Mouse (Mus musculus): ENCODE results near the gene Hcfc2. TPM values are rescaled to one million over a fixed set of nuclear protein-coding genes. Genes with fewer than 3 reads are reported as not detected.

The Hcfc2 gene
- polyA plus RNA-seq, 1 experiment: 8.1 TPM

DNA sequence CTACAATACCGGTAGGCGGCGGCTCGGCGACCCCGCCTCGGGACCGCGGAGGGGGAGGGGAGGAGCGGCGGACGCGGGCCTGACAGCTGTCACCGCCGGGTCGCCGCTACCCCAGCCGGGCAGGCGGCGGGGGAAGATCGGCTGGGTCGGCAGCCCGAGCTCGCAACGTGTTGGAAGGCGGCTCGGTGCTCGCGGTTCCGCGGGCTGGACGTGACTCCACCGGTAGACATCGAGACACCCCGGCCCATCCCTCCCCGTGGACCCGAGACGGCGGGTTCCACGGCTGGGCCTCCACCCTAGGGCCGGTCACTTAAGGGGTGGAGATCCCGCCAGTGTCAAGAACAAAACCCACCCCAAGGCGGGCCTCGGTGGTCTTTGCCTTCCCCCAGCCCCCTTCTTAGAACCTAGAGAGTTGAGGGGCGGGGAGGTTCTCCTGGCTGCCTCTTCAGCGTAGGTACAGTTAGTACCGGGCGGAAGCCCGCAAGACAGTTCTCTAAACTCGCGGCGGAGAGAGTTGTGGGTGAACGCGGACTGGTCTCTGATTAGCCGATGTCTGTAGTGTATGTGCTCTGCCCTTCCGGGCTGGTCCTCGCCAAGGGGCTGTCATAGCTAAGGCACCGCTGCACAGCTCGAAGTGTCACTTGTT is 3.5 kb downstream of the Hcfc2 start:
- Histone ChIP-seq H3K4me3 (ENCODE audit: insufficient read depth, low read depth, low read length) (peak overlapping the region; percentile 86), H3K36me3 (ENCODE audit: control insufficient read depth, insufficient read depth, low read length) (no peaks in the 10 kb centered on the region), H3K4me1 (ENCODE audit: control insufficient read depth, insufficient read depth, low read length) (0 out of 2 replicates have a peak, but pooled peaks cover 5% of the 10 kb centered on the region), H3K27me3 (replicated peaks; ENCODE audit: control insufficient read depth, insufficient read depth, low read length) (no peaks in the 10 kb centered on the region), H3K27ac (ENCODE audit: insufficient read depth, low read depth, low read length) (peak overlapping the region; percentile 24; the same call in 1 of the 2 replicates)
- WGBS: under 1% methylated on average over 59 of the region's 59 CpGs
- TF ChIP-seq POLR2A (IDR thresholded peaks at IDR 0.05; ENCODE audit: low read depth, low read length): no peak
- no peak for TF ChIP-seq CTCF (conservative IDR thresholded peaks at IDR 0.05; ENCODE audit: insufficient read depth, insufficient read length, low read depth, low read length)
- peak; percentile 29 for DNase-seq

DNA sequence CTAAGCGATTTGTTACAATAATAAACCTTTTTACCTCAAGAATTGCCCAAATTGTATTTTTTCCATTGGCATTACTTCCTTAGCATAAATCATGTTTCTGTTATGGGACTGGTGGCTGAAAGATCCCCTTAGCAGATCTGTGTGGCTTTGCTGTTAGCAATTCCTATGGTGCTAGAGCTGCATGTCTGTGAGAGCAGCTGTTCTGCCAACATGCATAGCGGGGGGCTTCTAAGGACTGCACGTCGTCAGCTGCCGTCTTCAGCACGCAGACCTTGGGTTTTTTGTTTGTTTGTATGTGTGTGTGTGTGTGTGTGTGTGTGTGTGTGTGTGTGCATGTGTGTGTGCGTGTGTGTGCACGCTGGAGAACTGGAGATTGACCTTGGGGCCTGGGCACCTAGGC is 45.4 kb downstream of the Hcfc2 start:
- H3K27me3 ChIP-seq (replicated peaks; ENCODE audit: control insufficient read depth, insufficient read depth, low read length): no peaks in the 10 kb centered on the region
- TF ChIP-seq POLR2A (IDR thresholded peaks at IDR 0.05; ENCODE audit: low read depth, low read length) (no peak), CTCF (conservative IDR thresholded peaks at IDR 0.05; ENCODE audit: insufficient read depth, insufficient read length, low read depth, low read length) (no peak)
- peaks cover 11% of the 10 kb centered on the region; the same call in 1 of the 2 replicates for H3K4me1 ChIP-seq (ENCODE audit: control insufficient read depth, insufficient read depth, low read length)
- WGBS: 79% methylated on average over 8 of the region's 8 CpGs
- H3K36me3 ChIP-seq (ENCODE audit: control insufficient read depth, insufficient read depth, low read length): peaks cover under 1% of the 10 kb centered on the region
- no peak overlapping the region for H3K4me3 ChIP-seq (ENCODE audit: insufficient read depth, low read depth, low read length)
- DNase-seq: no peak
- H3K27ac ChIP-seq (ENCODE audit: insufficient read depth, low read depth, low read length): peak overlapping the region; percentile 89

DNA sequence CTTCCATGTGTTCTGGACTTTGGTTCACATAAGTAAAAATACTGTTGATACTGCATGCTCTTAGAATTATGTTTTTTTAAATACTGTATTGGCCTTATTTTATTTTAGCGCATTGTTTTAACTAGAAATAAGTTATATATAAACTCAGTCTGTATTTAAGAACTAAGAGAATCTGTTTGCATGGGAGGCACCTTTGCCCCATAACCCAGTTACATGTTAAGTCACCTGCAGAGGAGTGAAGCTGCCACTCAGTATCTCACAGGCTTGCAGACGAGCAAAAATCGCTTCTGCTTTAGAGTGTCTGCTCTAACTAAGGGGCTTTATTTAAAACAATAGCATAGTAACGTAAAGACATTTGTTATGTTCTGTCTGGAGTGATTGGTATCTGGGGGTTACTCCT is 45.9 kb downstream of the Hcfc2 start:
- no peaks in the 10 kb centered on the region for H3K27me3 ChIP-seq (replicated peaks; ENCODE audit: control insufficient read depth, insufficient read depth, low read length)
- TF ChIP-seq CTCF (conservative IDR thresholded peaks at IDR 0.05; ENCODE audit: insufficient read depth, insufficient read length, low read depth, low read length) (no peak), POLR2A (IDR thresholded peaks at IDR 0.05; ENCODE audit: low read depth, low read length) (no peak)
- H3K36me3 ChIP-seq (ENCODE audit: control insufficient read depth, insufficient read depth, low read length): peaks cover 1% of the 10 kb centered on the region
- peaks cover 11% of the 10 kb centered on the region; the same call in 1 of the 2 replicates for H3K4me1 ChIP-seq (ENCODE audit: control insufficient read depth, insufficient read depth, low read length)
- peak overlapping the region; percentile 89 for H3K27ac ChIP-seq (ENCODE audit: insufficient read depth, low read depth, low read length)
- H3K4me3 ChIP-seq (ENCODE audit: insufficient read depth, low read depth, low read length): no peak overlapping the region
- DNase-seq: peak; percentile 68
- WGBS: 68% methylated on average over 4 of the region's 4 CpGs

DNA sequence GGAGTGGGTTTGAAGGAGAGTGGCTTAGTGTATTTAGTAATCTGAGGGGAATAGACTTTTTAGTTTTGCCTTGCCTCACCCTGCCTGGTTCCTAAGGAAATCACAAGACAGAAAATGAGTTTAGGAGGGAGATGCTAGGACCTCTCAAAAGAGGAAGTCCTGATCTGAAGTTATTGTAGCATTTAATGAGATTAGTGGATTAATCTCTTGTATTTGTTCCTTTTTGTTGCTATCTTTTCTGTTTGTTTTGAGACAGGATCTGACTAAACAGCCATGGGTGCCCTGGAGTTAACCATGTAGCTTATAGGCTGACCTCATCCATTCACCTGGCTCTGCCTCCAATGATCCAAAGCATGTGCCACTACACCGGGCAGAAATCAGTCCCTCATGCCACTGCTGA is 46.6 kb downstream of the Hcfc2 start:
- 39% methylated on average over 1 of the region's 1 CpGs for WGBS
- peaks cover 1% of the 10 kb centered on the region for H3K36me3 ChIP-seq (ENCODE audit: control insufficient read depth, insufficient read depth, low read length)
- no peak overlapping the region for H3K27ac ChIP-seq (ENCODE audit: insufficient read depth, low read depth, low read length)
- no peaks in the 10 kb centered on the region for H3K27me3 ChIP-seq (replicated peaks; ENCODE audit: control insufficient read depth, insufficient read depth, low read length)
- peaks cover 11% of the 10 kb centered on the region; the same call in 1 of the 2 replicates for H3K4me1 ChIP-seq (ENCODE audit: control insufficient read depth, insufficient read depth, low read length)
- no peak for TF ChIP-seq CTCF (conservative IDR thresholded peaks at IDR 0.05; ENCODE audit: insufficient read depth, insufficient read length, low read depth, low read length)
- no peak for TF ChIP-seq POLR2A (IDR thresholded peaks at IDR 0.05; ENCODE audit: low read depth, low read length)
- no peak overlapping the region for H3K4me3 ChIP-seq (ENCODE audit: insufficient read depth, low read depth, low read length)
- DNase-seq: no peak

DNA sequence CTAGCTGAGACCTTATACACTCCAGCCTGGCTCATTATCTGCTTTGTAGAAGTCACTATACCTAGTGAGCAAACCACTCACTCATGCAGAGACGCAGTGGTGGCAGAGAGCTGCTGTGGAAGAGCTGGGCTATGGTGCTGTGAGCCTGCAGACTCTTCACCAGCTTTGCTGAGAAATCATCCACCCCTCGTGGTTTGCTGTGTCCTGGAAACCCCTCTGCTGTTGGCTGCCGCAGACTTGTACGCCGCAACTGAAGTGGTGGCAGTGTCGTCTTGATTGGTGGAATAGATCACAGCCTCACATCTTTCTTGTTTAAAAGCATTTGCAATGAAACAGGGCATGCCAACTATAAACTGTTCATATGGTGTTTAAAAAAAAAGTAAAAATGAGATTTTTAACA is 48.3 kb downstream of the Hcfc2 start:
- no peaks in the 10 kb centered on the region for H3K27me3 ChIP-seq (replicated peaks; ENCODE audit: control insufficient read depth, insufficient read depth, low read length)
- no peak overlapping the region for H3K27ac ChIP-seq (ENCODE audit: insufficient read depth, low read depth, low read length)
- 88% methylated on average over 6 of the region's 6 CpGs for WGBS
- peaks cover 11% of the 10 kb centered on the region; the same call in 1 of the 2 replicates for H3K4me1 ChIP-seq (ENCODE audit: control insufficient read depth, insufficient read depth, low read length)
- peaks cover 2% of the 10 kb centered on the region for H3K36me3 ChIP-seq (ENCODE audit: control insufficient read depth, insufficient read depth, low read length)
- H3K4me3 ChIP-seq (ENCODE audit: insufficient read depth, low read depth, low read length): no peak overlapping the region
- no peak for DNase-seq
- TF ChIP-seq POLR2A (IDR thresholded peaks at IDR 0.05; ENCODE audit: low read depth, low read length) (no peak), CTCF (conservative IDR thresholded peaks at IDR 0.05; ENCODE audit: insufficient read depth, insufficient read length, low read depth, low read length) (no peak)

DNA sequence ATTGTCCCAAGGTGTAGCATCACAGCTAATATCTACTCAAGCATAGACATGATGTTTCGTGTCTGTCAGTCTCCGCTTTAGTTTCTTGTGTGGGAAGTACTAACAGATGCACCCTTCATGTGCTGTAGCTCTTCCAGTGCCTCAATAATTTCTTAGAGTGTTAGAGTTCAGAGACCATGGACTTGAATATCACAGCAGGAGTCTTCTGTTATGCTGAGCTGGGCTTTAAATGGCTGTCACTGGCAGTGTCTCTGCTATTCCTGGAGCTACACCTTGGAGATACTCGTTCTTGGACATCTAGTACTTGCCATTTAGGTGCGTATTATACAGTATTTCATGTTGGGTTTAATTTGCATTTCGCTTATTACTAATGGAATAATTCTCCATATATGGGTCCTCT is 49.3 kb downstream of the Hcfc2 start:
- no peak overlapping the region for H3K27ac ChIP-seq (ENCODE audit: insufficient read depth, low read depth, low read length)
- DNase-seq: no peak
- WGBS: 89% methylated on average over 5 of the region's 5 CpGs
- no peak for TF ChIP-seq POLR2A (IDR thresholded peaks at IDR 0.05; ENCODE audit: low read depth, low read length)
- no peak for TF ChIP-seq CTCF (conservative IDR thresholded peaks at IDR 0.05; ENCODE audit: insufficient read depth, insufficient read length, low read depth, low read length)
- no peaks in the 10 kb centered on the region for H3K27me3 ChIP-seq (replicated peaks; ENCODE audit: control insufficient read depth, insufficient read depth, low read length)
- peaks cover 9% of the 10 kb centered on the region; the same call in 1 of the 2 replicates for H3K4me1 ChIP-seq (ENCODE audit: control insufficient read depth, insufficient read depth, low read length)
- no peak overlapping the region for H3K4me3 ChIP-seq (ENCODE audit: insufficient read depth, low read depth, low read length)
- H3K36me3 ChIP-seq (ENCODE audit: control insufficient read depth, insufficient read depth, low read length): peaks cover 3% of the 10 kb centered on the region

DNA sequence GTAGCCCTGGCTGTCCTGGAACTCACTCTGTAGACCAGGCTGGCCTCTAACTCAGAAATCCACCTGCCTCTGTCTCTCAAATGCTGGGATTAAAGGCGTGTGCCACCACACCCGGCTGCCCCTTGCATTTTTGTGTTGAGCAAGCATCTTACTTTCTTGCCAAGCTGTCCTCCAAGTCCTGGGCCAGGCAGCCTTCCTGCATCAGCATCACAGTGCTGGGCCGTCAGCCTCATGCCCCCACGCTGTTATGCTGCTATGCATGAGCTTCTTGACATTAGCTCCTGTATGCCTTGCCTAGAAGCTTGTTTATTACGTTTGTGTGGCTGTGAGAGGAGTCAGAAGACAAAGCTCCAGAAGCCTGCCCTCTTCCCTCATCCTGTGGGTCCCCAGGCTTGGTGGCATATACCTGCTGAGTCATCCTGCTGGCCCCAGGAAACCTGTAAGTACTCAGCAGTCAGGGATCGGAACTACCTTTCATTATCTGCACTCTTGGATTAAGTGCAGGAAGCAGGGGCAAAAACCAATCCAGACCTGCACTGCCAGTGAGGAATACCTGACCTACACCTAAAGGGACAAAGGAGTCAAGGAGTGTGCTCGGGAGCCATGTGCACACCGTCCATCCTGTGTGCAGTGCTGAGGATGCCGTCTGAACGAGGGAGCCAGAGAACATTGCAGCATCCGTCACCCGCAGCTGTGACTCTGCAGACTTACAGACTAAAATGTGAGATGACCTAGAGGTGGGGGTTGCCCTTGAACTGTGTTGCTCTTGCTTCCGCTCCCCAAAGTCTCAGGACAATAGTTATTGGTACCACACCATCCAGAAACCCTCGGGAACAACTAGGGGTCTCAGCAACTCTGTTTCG is 51.3 kb downstream of the Hcfc2 start:
- 89% methylated on average over 15 of the region's 15 CpGs for WGBS
- DNase-seq: no peak
- TF ChIP-seq POLR2A (IDR thresholded peaks at IDR 0.05; ENCODE audit: low read depth, low read length): no peak
- no peak for TF ChIP-seq CTCF (conservative IDR thresholded peaks at IDR 0.05; ENCODE audit: insufficient read depth, insufficient read length, low read depth, low read length)
- Histone ChIP-seq H3K27me3 (replicated peaks; ENCODE audit: control insufficient read depth, insufficient read depth, low read length) (no peaks in the 10 kb centered on the region), H3K36me3 (ENCODE audit: control insufficient read depth, insufficient read depth, low read length) (peaks cover 7% of the 10 kb centered on the region), H3K4me1 (ENCODE audit: control insufficient read depth, insufficient read depth, low read length) (peaks cover 3% of the 10 kb centered on the region; the same call in 1 of the 2 replicates), H3K27ac (ENCODE audit: insufficient read depth, low read depth, low read length) (no peak overlapping the region), H3K4me3 (ENCODE audit: insufficient read depth, low read depth, low read length) (no peak overlapping the region)

Data from kidney, adult 2 months (tissue).